Mouse (Mus musculus) erythroblast, adult 5-6 weeks (primary cell): ENCODE data around the gene Gal3st4. TPM values are rescaled to one million over a fixed set of nuclear protein-coding genes. Genes with fewer than 3 reads are reported as not detected.

Experiments
- ATAC-seq: replicated peaks from 2 replicates; pipeline ENCODE4 v1.8.0; 2016; ENCODE audit warnings: moderate number of reproducible peaks, mild to moderate bottlenecking, moderate TSS enrichment, inconsistent platforms; ENCODE audit not compliant: poor library complexity, low FRiP score, severe bottlenecking
- total RNA-seq, 2 experiments: library from RNA; stranded (forward) in 1 of 2; stranded (reverse) in 1 of 2; fragments of 150-400 nt in 1 of 2; fragments of 200-764, 138-1000 nt in 1 of 2; gene quantifications; 2 replicates each; pipeline versions ENCODE4 v1.2.3 to v1.2.4; 2015 to 2017; ENCODE audit warnings: low replicate concordance in 2 of 2

Gene Gal3st4
- total RNA-seq, 2 experiments from 2014 or later = not detected

DNA sequence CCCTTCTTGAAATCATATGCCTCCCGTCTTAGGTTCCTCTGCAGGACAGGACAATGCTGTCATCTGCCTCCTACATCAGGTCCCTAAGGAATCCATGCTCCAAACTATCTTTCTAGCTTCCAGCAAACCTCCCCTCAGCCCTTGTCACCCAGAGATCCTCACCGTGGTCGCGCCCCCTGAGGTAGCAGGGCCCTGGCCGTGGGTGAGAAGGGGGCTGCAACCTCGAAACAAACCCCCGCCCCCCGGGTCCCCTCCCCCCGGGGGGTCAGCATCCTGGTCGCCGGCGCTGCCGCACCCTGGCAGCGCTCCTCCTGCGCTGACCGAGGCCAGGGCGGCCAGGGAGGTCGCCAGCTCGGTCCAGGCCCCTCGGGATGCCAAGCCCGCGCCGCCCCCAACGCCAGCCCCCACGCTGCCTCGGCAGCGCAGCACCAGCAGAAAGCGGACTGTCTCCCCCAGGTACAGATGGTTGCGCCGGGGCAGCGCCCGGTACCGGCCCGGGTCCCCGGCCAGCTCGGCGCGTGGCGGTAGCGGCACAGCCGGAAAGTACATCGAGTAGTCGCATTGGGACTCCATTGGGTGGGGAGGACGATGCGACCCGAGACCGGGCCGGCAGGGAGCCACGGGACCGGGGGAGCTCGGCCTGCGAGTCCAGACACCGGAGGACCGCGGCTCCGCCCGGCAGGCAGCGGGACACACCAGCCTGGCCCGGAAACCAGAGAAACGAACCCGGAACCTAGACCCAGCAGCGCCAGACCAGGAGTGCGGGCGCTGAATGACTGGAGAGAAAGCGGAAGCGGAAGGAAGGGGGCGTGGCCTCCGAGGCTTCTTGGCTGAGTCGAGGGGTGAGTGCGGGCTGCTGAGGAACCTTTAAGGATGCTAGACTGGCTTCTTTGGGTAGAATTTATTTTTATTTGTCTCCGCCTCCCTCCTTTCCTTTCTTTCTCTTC lies 9.1 kb downstream of the Gal3st4 start, which contains the start of gene BC037034:
Gene BC037034, minus strand, starts transcription at position 774 of the 947 bp plus-strand sequence.
- ATAC-seq = peak; percentile 94

DNA sequence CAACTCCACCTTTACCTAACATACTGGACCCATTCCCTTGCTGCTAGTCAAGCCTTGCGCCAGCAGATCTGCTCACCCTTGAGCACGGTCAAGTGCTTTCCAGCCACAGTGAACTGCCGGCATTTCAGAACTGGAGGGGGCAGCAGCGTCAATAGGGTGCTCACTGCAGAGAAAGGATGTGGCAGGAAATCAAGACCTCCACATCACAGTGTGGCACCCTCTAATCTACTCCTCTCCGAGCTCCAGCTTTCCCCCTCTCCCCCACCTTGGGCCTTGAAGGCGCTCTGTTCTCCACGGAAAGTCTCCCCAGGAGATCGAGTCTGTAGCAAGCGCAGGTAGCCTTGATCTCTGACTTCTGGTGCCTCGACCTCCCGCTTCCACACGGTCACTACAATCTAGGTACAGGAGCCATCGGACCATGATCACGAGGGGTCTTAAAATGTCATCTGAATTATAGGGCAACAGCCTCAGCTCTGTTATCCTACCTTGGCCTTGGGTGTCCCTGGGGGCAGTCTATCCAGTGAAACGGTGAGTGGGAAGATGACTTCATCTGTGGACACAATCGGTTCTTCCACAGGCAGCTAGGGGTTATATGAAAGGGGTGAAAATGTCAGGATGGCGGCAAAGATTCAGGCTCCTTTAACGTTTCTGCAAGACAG lies 9.9 kb downstream of the Gal3st4 start:
- no peak for ATAC-seq

DNA sequence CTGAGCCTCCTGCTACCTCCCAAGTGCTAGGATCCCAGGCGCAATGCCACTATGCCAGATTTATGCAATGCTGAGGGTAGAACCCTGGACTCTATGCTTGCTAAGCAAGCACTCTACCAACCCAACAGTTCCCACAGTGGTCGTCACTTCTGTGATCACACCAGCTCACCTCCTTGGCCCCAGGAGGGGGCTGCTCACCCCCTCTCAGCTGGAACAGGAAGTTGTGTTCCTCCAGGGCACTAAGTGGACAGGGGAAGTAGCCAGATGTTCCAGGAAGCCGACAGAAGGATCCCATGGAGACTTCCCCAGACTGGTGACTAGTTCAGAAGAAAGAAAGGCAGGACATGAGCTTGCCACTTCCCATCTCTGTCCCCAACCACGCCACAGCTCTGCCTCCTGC lies 10.6 kb downstream of the Gal3st4 start:
- no peak for ATAC-seq

DNA sequence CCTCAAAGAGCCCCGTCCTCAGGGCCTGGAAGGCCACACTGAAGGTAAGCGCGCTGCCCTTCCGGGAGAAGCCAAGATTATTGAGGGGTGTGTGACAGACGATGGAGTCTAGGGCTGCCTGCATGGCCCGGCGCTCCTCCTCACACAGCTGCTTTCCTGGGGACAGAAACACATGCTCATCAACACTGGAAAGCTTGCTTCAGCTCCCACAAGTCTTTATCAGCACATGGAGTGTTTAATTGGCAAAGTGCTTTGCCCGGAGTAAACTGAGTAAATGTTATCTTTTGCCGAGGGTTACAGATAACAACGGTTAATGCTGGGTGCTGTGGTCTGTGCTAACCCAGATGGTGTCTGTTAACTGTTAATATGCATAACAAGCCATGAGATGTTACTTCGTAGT lies 11.8 kb downstream of the Gal3st4 start:
- no peak for ATAC-seq

DNA sequence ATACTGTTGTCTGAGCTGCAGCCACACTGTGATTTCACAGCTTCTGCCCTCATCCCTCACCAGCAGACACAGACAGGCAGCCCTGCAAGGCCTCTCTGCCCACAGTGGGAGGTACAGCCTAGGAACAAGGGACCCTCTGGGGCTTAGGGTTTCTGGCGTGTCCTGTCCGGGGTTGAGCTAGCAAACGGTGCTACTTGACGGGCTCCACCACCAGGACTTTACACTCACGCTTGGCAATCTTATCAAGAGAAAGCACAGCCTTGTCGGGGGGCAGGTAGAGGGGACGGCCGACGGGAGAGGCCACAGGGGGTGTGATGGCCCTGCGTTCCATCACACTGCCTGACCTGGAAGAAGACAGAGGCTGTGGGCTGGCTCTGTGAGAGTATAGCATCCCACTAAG lies 12.6 kb downstream of the Gal3st4 start:
- ATAC-seq = no peak

DNA sequence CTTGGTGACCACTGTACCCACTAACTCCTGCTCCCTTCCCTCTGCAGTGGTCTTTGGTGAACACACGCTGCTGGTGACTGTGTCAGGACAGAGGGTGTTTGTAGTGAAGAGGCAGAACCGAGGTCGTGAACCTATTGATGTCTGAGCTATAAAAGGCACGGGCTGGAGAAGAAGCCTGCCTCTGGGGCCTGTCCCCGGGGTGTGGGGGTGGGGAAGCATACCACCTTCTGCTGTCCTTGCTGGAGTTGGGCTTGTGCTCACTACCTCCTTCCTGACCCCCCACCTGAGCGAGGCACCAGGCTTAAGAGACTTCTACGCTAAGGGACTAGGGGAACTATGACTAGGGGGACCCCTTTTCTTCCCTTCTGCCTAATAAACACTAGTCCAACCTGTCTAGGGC lies 13.6 kb downstream of the Gal3st4 start:
- ATAC-seq = no peak

DNA sequence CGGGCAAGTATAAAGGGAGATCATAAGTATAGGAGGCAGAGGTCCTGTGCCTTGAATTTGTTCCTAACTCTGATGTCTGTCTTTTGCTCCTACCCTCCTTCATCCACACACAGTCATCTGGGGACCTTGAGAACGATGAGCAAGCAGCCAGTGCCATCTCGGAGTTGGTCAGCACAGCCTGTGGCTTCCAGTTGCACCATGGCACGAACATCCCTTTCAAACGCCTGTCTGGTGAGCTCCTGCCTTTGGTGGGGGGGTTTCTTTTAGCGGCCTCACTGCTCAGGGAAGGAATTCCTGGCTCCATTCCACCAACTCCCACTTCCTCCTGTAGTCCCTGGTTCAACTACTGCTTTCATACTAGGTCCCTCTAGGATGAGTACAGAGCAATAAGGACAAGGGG lies 14.1 kb downstream of the Gal3st4 start:
- ATAC-seq = no peak

DNA sequence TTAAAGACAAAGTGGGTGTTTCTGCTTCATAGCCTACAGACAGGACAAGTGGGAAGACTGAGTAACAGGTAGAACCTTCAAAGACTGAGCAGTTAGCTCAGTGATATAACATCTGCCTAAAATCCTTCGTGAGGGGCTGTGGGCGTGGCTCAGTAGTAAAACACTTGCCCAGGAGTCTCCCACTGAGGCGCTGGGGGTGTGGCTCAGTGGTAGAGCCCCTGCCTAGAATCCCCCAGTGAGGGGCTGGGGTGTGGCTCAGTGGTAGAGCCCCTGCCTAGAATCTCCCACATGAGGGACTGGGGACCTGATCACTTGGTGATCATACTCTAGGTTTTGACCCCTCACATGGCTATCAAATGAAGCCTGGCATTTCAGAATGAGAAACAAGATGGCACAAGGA lies 14.6 kb downstream of the Gal3st4 start:
- no peak for ATAC-seq

DNA sequence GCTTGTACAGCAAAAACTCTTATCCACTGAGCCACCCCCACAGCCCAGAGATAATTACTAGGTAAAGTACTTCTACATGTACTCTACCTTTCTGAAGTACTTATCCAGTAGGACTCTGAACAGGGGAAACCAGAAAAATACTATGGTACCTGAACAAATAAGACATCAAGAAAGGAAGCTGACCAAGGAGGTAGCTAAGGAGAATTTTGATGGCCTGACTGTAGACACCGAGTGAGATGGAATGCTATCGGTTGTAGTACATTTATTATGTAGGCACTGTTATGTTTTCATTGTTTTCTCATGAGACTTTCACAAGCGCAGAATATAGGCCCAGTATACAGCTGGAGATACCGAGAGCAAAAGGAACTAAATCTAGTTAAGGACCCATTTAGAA lies 15.1 kb downstream of the Gal3st4 start:
- ATAC-seq = no peak

DNA sequence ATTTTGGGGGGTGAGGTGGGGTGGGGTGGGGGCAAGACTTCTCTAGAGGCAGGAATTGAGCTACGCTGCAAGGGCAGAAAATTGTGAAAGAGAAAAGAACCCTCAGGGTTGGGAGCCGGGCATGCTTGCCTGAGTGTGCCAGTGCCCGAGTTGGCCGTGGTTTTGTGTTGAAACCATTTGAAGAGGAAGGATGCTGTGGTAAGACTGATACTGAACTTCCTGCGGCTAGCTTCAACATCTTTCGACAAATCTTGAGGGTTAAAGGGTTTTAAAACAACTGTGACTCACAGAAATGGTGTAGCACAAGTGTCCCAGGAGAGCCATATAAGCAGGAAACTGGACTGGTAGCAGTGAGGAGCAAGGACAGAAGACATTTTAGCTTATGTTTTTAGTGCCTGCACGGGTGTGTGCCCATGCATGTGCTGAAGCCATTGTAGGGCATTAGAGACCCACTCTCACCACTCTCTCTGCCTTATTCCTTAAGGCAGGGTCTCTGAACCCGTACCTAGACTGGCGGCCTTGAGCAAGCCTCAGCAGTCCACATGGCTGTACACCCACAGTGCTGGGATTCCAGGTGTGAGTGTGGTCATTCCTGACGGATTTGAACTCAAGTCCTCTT lies 15.6 kb downstream of the Gal3st4 start:
- no peak for ATAC-seq

DNA sequence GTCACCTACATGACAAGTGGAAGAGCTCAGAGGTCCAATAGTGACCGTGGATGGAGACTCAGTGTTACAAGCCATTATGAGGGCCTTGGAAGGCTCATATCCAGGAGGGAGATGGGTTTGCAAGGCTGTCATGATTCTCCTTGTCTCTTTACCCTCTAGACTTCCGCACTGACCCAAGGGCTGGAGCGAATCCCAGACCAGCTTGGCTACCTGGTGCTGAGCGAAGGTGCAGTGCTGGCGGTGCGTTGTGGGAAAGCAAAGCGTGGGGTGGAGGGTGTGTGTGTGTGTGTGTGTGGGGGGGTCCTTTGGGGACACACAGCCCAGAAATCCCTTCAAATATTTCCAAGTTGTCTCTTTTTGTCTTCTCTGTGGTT lies 16.6 kb downstream of the Gal3st4 start:
- ATAC-seq = no peak; the same call in 1 of the 2 replicates

DNA sequence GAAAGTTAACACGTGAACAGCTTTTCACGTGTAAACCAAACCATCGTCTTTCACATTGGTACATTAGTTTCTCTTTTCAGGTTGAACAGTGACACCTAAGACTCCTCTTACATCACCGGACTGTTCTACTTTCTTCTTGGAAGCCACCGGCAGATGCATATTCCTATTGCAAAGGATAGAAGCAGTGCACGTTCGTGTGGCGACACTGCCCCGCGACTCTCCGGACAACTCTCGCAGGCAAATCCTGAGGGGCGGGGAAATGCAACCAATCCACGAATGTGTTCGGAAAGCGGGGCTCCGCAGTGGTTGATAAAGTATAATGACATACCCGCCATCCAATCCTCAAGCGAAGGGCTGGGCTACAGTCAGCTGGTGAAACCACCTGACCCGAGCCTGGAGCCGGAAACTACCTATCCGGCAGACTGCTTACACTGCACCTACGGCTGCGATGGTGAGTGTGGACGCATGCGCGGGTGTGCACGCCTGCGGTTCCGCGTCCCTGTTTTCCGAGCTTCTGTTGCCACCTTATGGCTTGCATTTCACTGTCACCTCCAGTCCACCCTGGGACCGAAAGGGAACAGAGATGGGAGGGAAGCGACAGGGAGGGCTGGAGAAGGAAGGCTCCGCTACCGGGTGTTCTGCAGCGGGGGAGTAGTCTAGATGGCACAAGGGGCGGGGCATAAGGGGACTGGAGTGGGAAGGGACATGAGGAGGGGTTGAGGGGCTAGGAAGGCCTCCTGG lies 17.1 kb downstream of the Gal3st4 start, which contains the start of gene Lamtor4:
Gene Lamtor4, plus strand, starts transcription at position 130 of the 741 bp plus-strand sequence.
- ATAC-seq = peak; percentile 98

DNA sequence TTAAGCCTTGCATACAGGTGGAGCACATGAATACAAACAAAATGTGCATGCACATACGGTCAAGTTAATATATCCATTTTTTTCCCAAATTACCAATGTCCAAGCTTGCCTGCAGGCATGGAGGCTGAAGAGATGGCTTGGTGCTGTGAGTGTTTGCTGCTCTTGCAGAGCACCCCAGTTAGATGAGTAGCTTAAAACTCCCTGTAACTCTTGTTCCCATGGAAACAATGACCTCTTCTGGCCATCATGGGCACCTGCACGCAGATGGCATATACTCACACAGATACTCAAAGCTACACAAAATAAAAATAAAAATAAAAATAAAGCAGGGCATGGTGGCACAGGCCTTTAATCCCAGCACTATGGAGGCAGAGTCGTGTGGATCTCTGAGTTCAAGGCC lies 19.6 kb downstream of the Gal3st4 start:
- no peak for ATAC-seq

DNA sequence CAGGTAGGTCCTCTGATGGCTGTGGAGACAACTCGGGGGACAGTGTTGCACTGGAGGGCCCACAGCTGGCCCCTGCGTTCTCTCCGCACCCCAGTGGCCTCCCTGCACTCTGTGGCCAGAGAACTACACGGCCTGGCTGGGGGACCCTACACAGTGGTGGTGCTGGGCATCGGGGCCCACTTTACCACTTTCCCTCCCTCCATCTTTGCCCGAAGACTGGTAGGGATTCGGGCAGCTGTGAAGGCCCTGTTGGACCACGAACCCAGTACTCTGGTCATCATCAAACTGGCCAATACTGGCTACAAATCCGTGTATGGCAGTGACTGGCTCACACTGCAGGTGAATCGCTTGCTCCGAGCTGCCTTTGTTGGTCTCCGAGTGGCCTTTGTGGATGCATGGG lies 21.5 kb downstream of the Gal3st4 start:
- ATAC-seq = no peak

DNA sequence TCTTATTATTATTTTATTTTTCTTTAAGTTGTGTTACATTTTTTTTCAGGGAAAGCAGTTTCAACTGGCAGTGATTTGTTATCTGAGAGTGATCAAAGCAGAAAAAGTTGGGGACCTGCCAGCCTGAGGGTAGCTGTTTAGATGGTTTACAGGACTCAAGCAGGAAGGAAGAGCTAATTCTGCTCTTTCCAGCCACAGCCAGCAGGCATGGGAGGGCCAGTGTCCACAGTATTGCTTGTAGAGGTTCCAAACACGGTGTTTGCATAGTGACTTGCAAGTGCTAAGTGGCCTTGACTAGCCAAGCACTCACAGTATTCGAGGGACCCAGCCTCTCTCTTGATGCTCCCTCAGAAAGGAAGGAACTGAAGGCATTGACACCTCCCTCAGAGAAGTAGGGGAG lies 31.1 kb downstream of the Gal3st4 start:
- ATAC-seq = no peak

DNA sequence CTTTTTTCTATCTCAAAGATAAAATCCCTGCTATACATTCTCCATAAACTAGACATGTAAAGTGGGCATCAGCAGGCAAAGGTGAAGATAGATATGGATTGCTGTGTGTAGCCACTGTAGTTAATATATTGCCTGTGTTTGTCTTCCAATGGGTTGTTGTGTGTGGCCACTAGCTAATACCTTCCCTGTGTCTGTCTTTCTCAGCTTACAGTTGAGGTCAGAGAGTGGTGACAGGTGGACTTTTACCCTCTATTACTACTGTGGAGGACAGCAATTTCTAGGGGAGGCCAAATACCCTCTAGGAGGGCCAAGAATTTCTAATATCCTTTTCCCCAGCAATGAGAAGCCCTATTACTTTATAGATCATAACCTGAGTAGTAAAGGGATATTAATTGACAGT lies 38.4 kb downstream of the Gal3st4 start:
- ATAC-seq = no peak

DNA sequence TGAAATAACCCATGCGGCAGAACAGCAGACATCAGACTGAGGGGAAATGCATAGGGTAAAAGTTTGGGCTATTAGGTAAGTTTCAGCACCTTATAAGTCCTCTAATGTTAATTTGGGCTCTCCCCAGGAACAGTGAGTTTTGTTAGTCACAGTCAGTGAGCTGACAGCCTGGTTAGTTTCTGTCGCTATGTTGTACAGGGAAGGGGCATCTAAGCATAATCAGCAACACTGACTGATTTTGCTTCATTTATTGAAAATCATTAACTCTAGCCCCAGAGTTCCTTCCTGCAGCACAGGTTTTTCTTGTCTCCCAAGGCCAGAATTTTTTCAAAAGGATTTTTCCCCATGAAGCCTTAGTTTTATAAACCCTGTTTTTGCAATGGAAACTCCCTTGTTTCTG lies 38.9 kb downstream of the Gal3st4 start:
- no peak for ATAC-seq

DNA sequence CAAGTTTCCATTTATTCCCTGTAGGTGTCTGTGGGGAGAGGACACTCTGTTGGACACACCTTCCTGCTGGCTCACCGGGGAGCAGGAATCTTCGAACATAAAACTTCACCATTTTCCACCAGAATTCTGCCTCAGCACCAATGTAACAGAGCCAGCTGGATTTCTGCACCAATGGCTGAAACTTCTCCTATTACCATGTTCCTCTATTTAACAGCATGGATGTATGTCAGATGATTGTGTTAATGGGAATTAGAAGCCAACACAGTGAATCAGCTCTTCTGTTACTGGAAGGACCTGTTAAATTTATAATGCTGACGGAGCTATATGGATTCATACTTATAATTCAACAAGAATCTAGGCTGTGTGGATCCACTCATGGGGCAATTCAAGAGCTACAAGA lies 43.1 kb downstream of the Gal3st4 start:
- no peak for ATAC-seq

DNA sequence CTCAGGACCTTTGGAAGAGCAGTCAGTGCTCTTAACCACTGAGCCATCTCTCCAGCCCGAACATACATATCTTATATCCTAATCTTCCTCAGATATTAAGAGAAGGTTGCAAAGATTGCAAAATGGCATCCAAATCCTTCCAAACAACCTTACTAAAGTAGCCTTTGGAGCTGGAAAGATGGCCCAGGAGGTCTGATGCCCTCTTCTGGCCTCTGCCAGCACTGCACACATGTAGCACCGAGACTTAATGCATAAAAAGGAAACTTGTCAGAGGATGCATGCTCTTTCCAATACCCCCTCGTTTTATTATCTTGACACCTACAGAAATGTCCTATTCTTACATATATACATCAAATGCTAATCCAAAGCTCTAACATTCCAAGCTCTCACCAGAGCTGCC lies 44.6 kb downstream of the Gal3st4 start:
- peak; percentile 65; the same call in 1 of the 2 replicates for ATAC-seq

DNA sequence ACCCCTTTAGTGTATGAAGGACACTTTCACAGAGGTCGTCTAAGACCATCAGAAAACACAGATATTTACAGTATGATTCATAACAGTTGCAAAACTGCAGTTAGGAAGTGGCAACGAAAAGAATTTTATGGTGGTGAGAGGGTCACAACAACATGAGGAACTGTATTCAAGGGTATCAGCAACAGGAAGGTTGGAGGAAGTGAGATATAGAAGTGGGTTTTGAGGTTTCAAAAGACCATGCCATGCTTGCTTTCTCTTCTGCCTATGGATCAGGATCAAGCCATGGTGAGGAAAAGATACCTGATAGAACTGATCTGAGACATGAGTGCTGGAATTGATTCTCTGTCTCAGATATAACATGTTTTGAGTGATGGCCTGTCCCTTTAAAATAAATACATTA lies 45.3 kb downstream of the Gal3st4 start:
- ATAC-seq = no peak
